Mouse (Mus musculus): ENCODE measurements around the gene Nr2c2ap. TPM values are rescaled to one million over a fixed set of nuclear protein-coding genes. Genes with fewer than 3 reads are reported as not detected.

Nr2c2ap gene
- polyA plus RNA-seq, 1 experiment from 2014 or later = 23.4 TPM

- Histone ChIP-seq H3K4me3 (ENCODE audit: low read depth, low read length) (0 out of 2 replicates have a peak overlapping the region, but pooled peaks have one; percentile 12), H3K4me2 (no peak overlapping the region), H3K27ac (ENCODE audit: low read depth, low read length) (no peak overlapping the region)
Measured at GRCm38 (mm10) chr8:70112401-70113016, 18.6 kb upstream of the Nr2c2ap start.

GRCm38 (mm10) chr8:70114488-70114887 is 16.6 kb upstream of the Nr2c2ap start:
- 20% methylated on average over 6 of the region's 6 CpGs for WGBS (ENCODE audit: insufficient replicate concordance)
- no peaks in the 10 kb centered on the region for H3K4me1 ChIP-seq (ENCODE audit: control insufficient read depth, insufficient read depth, low read length)
- H3K27ac ChIP-seq (ENCODE audit: low read depth, low read length) = no peak overlapping the region
- no peak overlapping the region for H3K4me3 ChIP-seq (ENCODE audit: low read depth, low read length)
- peaks cover 98% of the 10 kb centered on the region for H3K27me3 ChIP-seq (ENCODE audit: control insufficient read depth, insufficient read depth, low read length)
- no peaks in the 10 kb centered on the region for H3K9me3 ChIP-seq (replicated peaks; ENCODE audit: control insufficient read depth, low read length)
- no peak overlapping the region for H3K4me2 ChIP-seq
- H3K36me3 ChIP-seq (ENCODE audit: control insufficient read depth, insufficient read depth, low read length) = no peaks in the 10 kb centered on the region
- no peak overlapping the region for H3K9ac ChIP-seq (ENCODE audit: low read depth, low read length)
- no peak for ATAC-seq (replicated peaks; ENCODE audit: insufficient number of reproducible peaks, low FRiP score, low TSS enrichment)

More at GRCm38 (mm10) chr8:70112401-70113016, 18.6 kb upstream of the Nr2c2ap start:
- H3K9me3 ChIP-seq (replicated peaks; ENCODE audit: control insufficient read depth, low read length) = no peaks in the 10 kb centered on the region
- WGBS (ENCODE audit: insufficient replicate concordance) = 9% methylated on average over 43 of the region's 43 CpGs
- H3K27me3 ChIP-seq (ENCODE audit: control insufficient read depth, insufficient read depth, low read length) = peaks cover 93% of the 10 kb centered on the region
- ATAC-seq (replicated peaks; ENCODE audit: insufficient number of reproducible peaks, low FRiP score, low TSS enrichment) = no peak
- no peaks in the 10 kb centered on the region for H3K4me1 ChIP-seq (ENCODE audit: control insufficient read depth, insufficient read depth, low read length)
- H3K9ac ChIP-seq (ENCODE audit: low read depth, low read length) = no peak overlapping the region
- H3K36me3 ChIP-seq (ENCODE audit: control insufficient read depth, insufficient read depth, low read length) = no peaks in the 10 kb centered on the region

GRCm38 (mm10) chr8:70114892-70115291 is 16.2 kb upstream of the Nr2c2ap start:
- no peak overlapping the region for H3K4me2 ChIP-seq
- H3K27me3 ChIP-seq (ENCODE audit: control insufficient read depth, insufficient read depth, low read length) = peaks cover 98% of the 10 kb centered on the region
- H3K4me3 ChIP-seq (ENCODE audit: low read depth, low read length) = no peak overlapping the region
- WGBS (ENCODE audit: insufficient replicate concordance) = 64% methylated on average over 13 of the region's 13 CpGs
- no peaks in the 10 kb centered on the region for H3K9me3 ChIP-seq (replicated peaks; ENCODE audit: control insufficient read depth, low read length)
- no peaks in the 10 kb centered on the region for H3K36me3 ChIP-seq (ENCODE audit: control insufficient read depth, insufficient read depth, low read length)
- no peak for ATAC-seq (replicated peaks; ENCODE audit: insufficient number of reproducible peaks, low FRiP score, low TSS enrichment)
- no peak overlapping the region for H3K27ac ChIP-seq (ENCODE audit: low read depth, low read length)
- H3K9ac ChIP-seq (ENCODE audit: low read depth, low read length) = no peak overlapping the region
- no peaks in the 10 kb centered on the region for H3K4me1 ChIP-seq (ENCODE audit: control insufficient read depth, insufficient read depth, low read length)

- H3K4me3 ChIP-seq (ENCODE audit: low read depth, low read length) = no peak overlapping the region
- no peaks in the 10 kb centered on the region for H3K4me1 ChIP-seq (ENCODE audit: control insufficient read depth, insufficient read depth, low read length)
- H3K27ac ChIP-seq (ENCODE audit: low read depth, low read length) = no peak overlapping the region
- WGBS (ENCODE audit: insufficient replicate concordance) = 9% methylated on average over 9 of the region's 9 CpGs
- H3K4me2 ChIP-seq = no peak overlapping the region
- H3K9ac ChIP-seq (ENCODE audit: low read depth, low read length) = no peak overlapping the region
- peaks cover 96% of the 10 kb centered on the region for H3K27me3 ChIP-seq (ENCODE audit: control insufficient read depth, insufficient read depth, low read length)
- no peaks in the 10 kb centered on the region for H3K9me3 ChIP-seq (replicated peaks; ENCODE audit: control insufficient read depth, low read length)
- ATAC-seq (replicated peaks; ENCODE audit: insufficient number of reproducible peaks, low FRiP score, low TSS enrichment) = no peak
- no peaks in the 10 kb centered on the region for H3K36me3 ChIP-seq (ENCODE audit: control insufficient read depth, insufficient read depth, low read length)
Measured at GRCm38 (mm10) chr8:70117611-70118010, 13.5 kb upstream of the Nr2c2ap start.

- H3K4me3 ChIP-seq (ENCODE audit: low read depth, low read length) = no peak overlapping the region
- no peak overlapping the region for H3K27ac ChIP-seq (ENCODE audit: low read depth, low read length)
- H3K27me3 ChIP-seq (ENCODE audit: control insufficient read depth, insufficient read depth, low read length) = peaks cover 88% of the 10 kb centered on the region
- H3K4me1 ChIP-seq (ENCODE audit: control insufficient read depth, insufficient read depth, low read length) = no peaks in the 10 kb centered on the region
- 15% methylated on average over 17 of the region's 17 CpGs for WGBS (ENCODE audit: insufficient replicate concordance)
- no peak for ATAC-seq (replicated peaks; ENCODE audit: insufficient number of reproducible peaks, low FRiP score, low TSS enrichment)
- H3K9ac ChIP-seq (ENCODE audit: low read depth, low read length) = no peak overlapping the region
- no peaks in the 10 kb centered on the region for H3K9me3 ChIP-seq (replicated peaks; ENCODE audit: control insufficient read depth, low read length)
- H3K4me2 ChIP-seq = no peak overlapping the region
- no peaks in the 10 kb centered on the region for H3K36me3 ChIP-seq (ENCODE audit: control insufficient read depth, insufficient read depth, low read length)
Measured at GRCm38 (mm10) chr8:70118726-70119700, 12.1 kb upstream of the Nr2c2ap start.

- Histone ChIP-seq H3K27ac (ENCODE audit: low read depth, low read length) (no peak within 1 kb of the TSS), H3K27me3 (ENCODE audit: control insufficient read depth, insufficient read depth, low read length) (peaks cover 74% of the 10 kb centered on the region), H3K36me3 (ENCODE audit: control insufficient read depth, insufficient read depth, low read length) (no peaks in the 10 kb centered on the region), H3K4me3 (ENCODE audit: low read depth, low read length) (no peak within 1 kb of the TSS), H3K9me3 (replicated peaks; ENCODE audit: control insufficient read depth, low read length) (no peaks in the 10 kb centered on the region), H3K9ac (ENCODE audit: low read depth, low read length) (no peak within 1 kb of the TSS), H3K4me2 (peak within 1 kb of the TSS; percentile 25), H3K4me1 (ENCODE audit: control insufficient read depth, insufficient read depth, low read length) (no peaks in the 10 kb centered on the region)
- ATAC-seq (replicated peaks; ENCODE audit: insufficient number of reproducible peaks, low FRiP score, low TSS enrichment) = no peak
- 3% methylated on average over 19 of the region's 19 CpGs for WGBS (ENCODE audit: insufficient replicate concordance)
Measured at GRCm38 (mm10) chr8:70120667-70121066, 10.5 kb upstream of the Nr2c2ap start, which contains the start of gene Ncan. Ncan (minus strand) TSS chr8:70120873.

GRCm38 (mm10) chr8:70122863-70123262 is 8.3 kb upstream of the Nr2c2ap start:
- 51% methylated on average over 2 of the region's 2 CpGs for WGBS (ENCODE audit: insufficient replicate concordance)
- Histone ChIP-seq H3K27me3 (ENCODE audit: control insufficient read depth, insufficient read depth, low read length) (peaks cover 54% of the 10 kb centered on the region), H3K9ac (ENCODE audit: low read depth, low read length) (no peak overlapping the region), H3K27ac (ENCODE audit: low read depth, low read length) (no peak overlapping the region), H3K4me1 (ENCODE audit: control insufficient read depth, insufficient read depth, low read length) (no peaks in the 10 kb centered on the region), H3K4me3 (ENCODE audit: low read depth, low read length) (no peak overlapping the region), H3K4me2 (no peak overlapping the region), H3K36me3 (ENCODE audit: control insufficient read depth, insufficient read depth, low read length) (no peaks in the 10 kb centered on the region), H3K9me3 (replicated peaks; ENCODE audit: control insufficient read depth, low read length) (no peaks in the 10 kb centered on the region)
- no peak; the same call in 1 of the 2 replicates for ATAC-seq (replicated peaks; ENCODE audit: insufficient number of reproducible peaks, low FRiP score, low TSS enrichment)

GRCm38 (mm10) chr8:70124992-70125391 is 6.1 kb upstream of the Nr2c2ap start:
- no peaks in the 10 kb centered on the region for H3K36me3 ChIP-seq (ENCODE audit: control insufficient read depth, insufficient read depth, low read length)
- WGBS (ENCODE audit: insufficient replicate concordance) = 53% methylated on average over 8 of the region's 8 CpGs

More at GRCm38 (mm10) chr8:70124992-70125391, 6.1 kb upstream of the Nr2c2ap start:
- H3K4me3 ChIP-seq (ENCODE audit: low read depth, low read length) = no peak overlapping the region
- peaks cover 33% of the 10 kb centered on the region for H3K27me3 ChIP-seq (ENCODE audit: control insufficient read depth, insufficient read depth, low read length)
- H3K4me1 ChIP-seq (ENCODE audit: control insufficient read depth, insufficient read depth, low read length) = no peaks in the 10 kb centered on the region
- H3K27ac ChIP-seq (ENCODE audit: low read depth, low read length) = no peak overlapping the region
- no peak for ATAC-seq (replicated peaks; ENCODE audit: insufficient number of reproducible peaks, low FRiP score, low TSS enrichment)
- H3K9ac ChIP-seq (ENCODE audit: low read depth, low read length) = no peak overlapping the region
- H3K9me3 ChIP-seq (replicated peaks; ENCODE audit: control insufficient read depth, low read length) = no peaks in the 10 kb centered on the region
- no peak overlapping the region for H3K4me2 ChIP-seq
